Mouse (Mus musculus) common myeloid progenitor, adult 5-6 weeks (primary cell): ENCODE results near the gene F2. TPM values are rescaled to one million over a fixed set of nuclear protein-coding genes. Genes with fewer than 3 reads are reported as not detected.

Experiments
- ATAC-seq: replicated peaks from 2 replicates; pipeline ENCODE4 v1.8.0; 2016; ENCODE audit warnings: low read depth, mild to moderate bottlenecking, moderate TSS enrichment, inconsistent platforms; ENCODE audit not compliant: poor library complexity, severe bottlenecking
- total RNA-seq: library from RNA; stranded (forward); fragments of 200-1000, 187-1606 nt; gene quantifications from 2 replicates; pipeline ENCODE4 v1.2.3, GENCODE M21; 2017

F2 gene
- total RNA-seq, result 0.19 and 0.78 TPM in 2 replicates

DNA sequence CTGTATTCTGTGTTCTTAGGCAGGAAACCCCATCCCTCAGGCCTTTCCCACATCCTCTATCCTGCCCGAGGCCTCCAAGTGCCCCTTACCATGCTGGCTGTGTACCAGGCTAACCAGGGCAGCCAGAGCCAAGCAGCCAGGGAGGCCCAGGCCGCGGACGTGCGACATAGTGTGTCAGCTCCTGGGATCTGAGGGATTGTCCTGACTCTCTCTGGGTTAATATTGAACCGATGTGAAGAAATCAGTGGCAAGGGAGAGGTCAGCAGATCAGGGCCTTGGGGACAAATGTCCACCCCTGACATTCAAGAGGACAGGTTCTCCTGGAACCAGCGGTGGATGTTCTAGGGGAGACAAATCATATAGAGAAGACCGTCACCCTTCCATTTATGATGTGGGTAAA is at the start of gene F2:
TSS of gene F2 (minus strand) at position 186 of the 400 bp plus-strand sequence.
- ATAC-seq, result no peak

DNA sequence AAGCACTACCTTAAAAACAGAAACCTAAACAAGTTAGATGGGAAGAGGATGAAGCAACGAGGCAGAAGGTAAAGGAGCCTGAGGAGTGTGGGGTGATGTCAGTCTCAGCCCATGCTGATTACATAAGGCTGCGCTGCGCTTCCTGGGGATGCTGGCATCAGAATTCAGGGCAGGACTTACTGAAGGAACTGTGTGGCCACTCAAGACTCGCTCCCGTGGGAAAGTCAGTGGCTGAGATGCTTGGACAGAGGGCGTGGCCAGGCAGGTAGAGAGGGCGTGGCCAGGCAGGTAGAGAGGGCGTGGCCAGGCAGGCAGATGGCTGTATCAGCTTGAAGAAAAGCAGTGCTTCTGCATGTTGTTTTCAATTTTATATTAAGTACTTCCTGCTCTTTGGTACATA is 47.7 kb upstream of the F2 start:
- no peak for ATAC-seq

GRCm38 (mm10) chr2:91682850-91683249 is 46.6 kb upstream of the F2 start:
- ATAC-seq, result peak; percentile 80

GRCm38 (mm10) chr2:91676961-91677360 is 40.7 kb upstream of the F2 start:
- ATAC-seq, result no peak

GRCm38 (mm10) chr2:91676420-91676819 is 40.2 kb upstream of the F2 start:
- ATAC-seq, result no peak

GRCm38 (mm10) chr2:91674895-91675294 is 38.7 kb upstream of the F2 start:
- no peak for ATAC-seq

- no peak for ATAC-seq
Observed at GRCm38 (mm10) chr2:91673587-91673986, 37.4 kb upstream of the F2 start.

DNA sequence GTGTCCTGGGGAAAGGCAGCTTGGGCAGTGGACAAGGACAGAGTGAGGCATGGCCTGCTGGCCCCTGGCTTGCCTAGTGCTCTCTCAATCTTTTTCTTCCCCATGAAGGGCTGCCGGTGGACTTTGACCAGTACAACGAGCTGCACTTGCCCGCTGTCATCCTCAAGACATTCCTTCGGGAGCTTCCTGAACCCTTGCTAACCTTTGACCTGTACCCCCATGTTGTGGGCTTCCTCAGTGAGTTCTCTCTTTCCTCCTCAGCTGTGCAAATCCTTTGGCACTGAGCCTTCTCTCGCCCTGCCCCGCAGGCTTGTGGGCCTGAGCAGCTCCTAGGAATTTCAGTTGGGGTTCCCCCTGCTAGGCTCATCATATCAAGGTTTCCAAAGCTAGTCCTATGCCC is 33.8 kb upstream of the F2 start:
- ATAC-seq, result no peak

DNA sequence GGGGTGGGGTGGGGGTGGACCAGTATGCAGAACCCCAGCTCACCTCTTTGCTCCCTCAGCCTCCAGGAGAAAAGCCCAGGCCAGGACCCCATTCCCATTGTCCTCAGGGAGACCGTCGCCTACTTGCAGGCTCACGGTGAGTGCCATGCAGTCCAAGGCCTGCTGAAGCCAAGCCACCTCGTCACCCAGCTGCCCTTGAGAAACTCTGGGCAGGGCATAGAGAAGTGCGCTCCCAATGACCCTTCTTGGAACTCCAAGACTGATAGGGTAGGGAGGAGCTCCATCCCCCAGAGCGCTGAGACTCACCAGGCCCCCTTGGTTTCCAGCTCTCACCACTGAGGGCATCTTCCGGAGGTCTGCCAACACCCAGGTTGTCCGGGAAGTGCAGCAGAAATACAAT is 33.1 kb upstream of the F2 start:
- ATAC-seq, result no peak

GRCm38 (mm10) chr2:91667747-91668146 is 31.5 kb upstream of the F2 start:
- ATAC-seq, result no peak

GRCm38 (mm10) chr2:91666386-91666910 is 30.2 kb upstream of the F2 start:
- ATAC-seq, result no peak

- no peak for ATAC-seq
Observed at GRCm38 (mm10) chr2:91664780-91665179, 28.6 kb upstream of the F2 start.

DNA sequence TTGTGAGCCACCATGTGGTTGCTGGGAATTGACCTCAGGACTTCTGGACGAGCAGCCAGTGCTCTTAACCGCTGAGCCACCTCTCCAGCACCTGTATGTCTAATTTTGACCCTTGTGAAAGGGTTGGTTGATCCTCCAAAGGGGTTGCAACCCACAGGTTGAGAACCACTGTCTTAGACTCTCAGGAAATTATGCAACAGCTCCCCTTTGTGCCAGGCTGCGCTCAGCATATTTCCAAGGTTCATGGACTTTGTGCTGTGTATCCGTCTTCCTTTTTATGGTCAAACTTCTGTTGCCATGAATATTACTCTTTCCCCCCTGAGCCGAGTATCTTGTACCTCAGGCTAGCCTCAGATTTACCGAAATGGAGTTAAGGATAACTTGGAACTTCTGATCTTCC is 24.8 kb upstream of the F2 start:
- no peak for ATAC-seq

DNA sequence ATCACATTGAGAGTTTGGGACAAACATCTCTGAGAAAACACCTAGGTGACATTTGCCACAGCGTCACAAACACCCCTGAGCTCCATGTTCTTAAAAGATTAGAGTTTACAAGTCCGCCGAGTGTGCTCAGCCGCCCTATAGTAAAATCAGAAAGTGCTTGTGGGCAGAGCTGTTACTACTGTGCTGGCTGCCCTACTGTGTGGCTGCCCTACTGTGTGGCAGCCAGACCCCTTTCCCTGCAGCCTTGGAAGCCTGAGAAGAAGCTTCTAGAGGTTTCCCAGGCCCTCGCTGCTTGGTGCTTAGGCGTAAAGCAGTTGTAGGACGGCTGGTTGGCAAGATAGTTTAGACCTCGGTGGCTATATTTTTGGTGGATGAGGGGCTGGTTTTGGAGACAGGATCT is 23.4 kb upstream of the F2 start:
- ATAC-seq, result no peak

DNA sequence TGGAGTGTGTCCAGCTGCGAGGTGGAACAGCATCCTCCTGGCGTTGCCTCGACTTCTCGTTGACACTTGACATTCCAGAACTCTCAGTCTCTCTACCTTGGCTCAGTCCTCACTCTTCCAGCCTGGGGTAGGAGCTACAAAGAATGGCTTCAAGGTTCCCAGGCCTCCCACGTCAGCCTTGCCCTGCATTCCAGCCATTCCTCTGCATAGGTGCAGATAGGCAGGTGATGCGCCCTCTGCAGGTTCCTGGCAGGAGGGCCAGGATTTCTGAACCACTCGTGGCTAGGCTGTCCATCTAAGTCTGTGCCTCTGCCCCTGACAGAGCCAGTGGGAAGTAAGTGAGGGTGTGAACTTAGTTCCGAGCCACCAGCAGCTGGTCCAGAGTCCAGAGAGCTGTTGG is 20.6 kb upstream of the F2 start:
- ATAC-seq, result no peak

- ATAC-seq, result no peak
Observed at GRCm38 (mm10) chr2:91655827-91656226, 19.6 kb upstream of the F2 start.

DNA sequence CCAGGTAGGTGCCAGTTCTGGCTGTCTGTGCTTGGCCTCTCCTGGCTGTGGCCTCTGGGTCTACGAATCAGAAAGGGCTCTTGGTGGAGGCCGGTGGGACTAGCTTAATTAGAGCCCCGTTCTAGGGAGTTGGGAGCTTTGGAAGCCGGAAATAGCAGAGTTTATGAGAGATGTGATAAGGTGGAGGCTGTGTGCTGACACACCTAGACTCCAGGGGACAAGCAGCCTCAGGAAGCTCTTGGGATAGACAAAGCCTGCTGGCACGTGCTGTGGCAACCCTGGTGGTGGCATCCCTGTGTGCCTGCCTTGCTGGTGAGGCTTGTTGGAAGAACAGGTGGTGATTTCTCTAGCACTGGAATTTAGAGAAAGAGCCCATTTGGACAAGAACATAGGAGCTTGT is 19.2 kb upstream of the F2 start:
- no peak for ATAC-seq

GRCm38 (mm10) chr2:91652863-91653262 is 16.6 kb upstream of the F2 start:
- ATAC-seq, result no peak

GRCm38 (mm10) chr2:91651458-91652258 is 15.4 kb upstream of the F2 start:
- ATAC-seq, result no peak

GRCm38 (mm10) chr2:91650360-91650995 is 14.3 kb upstream of the F2 start:
- peak; percentile 36 for ATAC-seq

DNA sequence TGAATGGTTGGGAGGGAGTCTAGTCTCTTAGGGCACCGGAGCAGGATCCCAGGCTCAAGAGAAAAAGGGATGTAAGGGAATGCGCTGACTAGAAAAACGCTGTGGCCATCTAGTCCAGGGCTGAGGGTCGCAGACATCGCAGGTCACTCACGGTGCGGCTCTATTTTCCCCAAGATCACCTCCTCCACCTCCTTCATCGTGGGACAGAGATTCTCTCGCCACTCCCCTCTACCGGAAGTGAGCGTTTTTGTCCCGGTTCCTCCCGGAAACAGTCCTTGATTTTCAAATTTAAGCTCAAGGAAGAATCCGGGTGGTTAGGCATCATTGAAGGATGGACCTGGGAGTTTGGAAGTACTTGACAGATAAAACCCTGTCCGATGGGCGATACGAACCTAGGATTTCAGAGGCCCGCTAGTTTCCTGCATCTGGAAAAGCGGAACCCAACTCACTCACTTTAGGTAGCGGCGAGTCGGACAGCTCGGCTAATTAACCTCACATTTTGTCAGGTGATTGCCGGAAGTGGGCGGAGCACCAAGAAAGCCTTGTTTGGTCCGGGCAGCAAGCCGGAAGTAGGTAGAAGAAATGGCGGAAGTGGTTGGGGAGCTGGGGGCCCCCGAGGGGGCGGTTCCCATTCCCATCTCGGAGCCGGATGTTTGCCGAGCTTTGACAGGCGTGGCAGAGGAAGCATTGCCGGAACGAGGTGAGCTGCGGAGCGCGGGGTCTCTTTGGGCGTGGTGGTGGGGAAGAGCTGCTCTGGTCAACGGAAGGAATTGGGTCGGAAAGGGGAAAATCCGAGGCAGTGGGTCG is 13.5 kb upstream of the F2 start, which contains the start of the genes Zfp408 and Arhgap1:
TSS of gene Zfp408 (minus strand) at position 239 of the 807 bp plus-strand sequence.
TSS of gene Arhgap1 (plus strand) at position 308 of the 807 bp plus-strand sequence.
- peak; percentile 93 for ATAC-seq
